Mouse (Mus musculus): Measurements from ENCODE around the gene Ankrd33b.

DNA sequence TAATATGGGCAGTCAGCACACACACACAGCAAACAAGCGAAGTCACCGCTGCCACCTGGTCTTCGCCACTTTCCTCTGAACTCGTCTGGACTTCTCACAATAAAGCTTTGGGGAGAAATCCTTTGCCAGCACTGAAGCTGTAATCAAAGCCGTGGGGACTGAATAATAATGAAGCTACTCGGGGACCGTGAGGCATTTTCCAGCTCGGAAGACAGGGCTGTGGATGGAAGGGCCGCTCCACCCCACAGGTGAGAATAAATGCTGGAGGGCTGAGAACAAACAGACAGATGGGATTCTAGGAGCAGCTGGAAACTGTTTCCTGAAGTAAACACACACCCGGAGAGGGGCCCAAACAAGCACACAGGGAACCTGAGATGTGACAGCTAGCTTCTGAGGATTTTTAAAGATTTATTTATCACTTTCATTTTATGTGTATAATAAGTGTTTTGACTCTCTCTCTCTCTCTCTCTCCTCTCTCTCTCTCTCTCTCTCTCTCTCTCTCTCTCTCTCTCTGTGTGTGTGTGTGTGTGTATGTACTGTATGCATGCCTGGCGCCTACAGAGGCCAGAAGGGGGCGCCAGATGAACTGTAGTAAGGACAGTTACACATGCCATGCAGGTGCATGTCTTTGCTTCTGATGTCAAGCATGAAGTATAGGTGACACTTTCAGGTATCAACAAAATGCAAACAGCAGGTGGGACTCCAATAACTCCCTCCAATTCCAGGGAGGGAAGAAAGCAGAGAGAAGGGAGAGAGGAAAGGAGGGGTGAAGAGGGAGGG is 46.7 kb downstream of the Ankrd33b start:
- no peak for TF ChIP-seq CTCF (IDR thresholded peaks at IDR 0.05; ENCODE audit: low read depth, low read length)
- TF ChIP-seq GATA1 (IDR thresholded peaks at IDR 0.05; ENCODE audit: borderline replicate concordance, low read length) = no peak
- no peak for TF ChIP-seq TAL1 (conservative IDR thresholded peaks at IDR 0.05; ENCODE audit: low read depth, low read length)
